Mouse (Mus musculus) bone marrow macrophage, adult 2 months (primary cell): ENCODE results near the gene Cbl.

Source experiments
- CTCF ChIP-seq: IDR thresholded peaks from 2 replicates; pipeline ENCODE4 v1.5.1; 2012; ENCODE audit warnings: low read depth, mild to moderate bottlenecking, low read length, moderate library complexity
- POLR2A ChIP-seq: IDR thresholded peaks from 2 replicates; pipeline ENCODE4 v1.6.1; 2012; ENCODE audit warnings: mild to moderate bottlenecking, low read depth, low read length, borderline replicate concordance

DNA sequence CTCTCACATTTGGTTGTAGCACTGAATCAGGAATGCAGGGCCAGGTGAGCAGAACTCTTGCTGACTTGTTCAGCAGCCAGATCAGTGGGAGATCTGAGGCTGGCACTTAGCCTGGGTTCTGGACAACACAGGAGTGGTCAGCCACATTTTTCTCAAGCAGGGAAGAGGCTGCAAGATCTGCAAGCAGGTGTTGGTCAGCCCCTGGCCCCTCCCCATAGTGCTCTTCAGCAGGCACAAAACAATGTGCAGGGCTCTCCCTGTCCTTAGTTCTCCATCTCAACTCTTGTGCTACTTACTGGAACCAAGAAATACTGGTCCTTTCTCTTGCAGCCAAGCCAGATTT lies 89.2 kb downstream of the Cbl start:
- TF ChIP-seq CTCF (no peak), POLR2A (no peak)
